Mouse (Mus musculus) brain, adult 10 weeks (tissue): ENCODE results near the gene D2hgdh. TPM values are rescaled to one million over a fixed set of nuclear protein-coding genes. Genes with fewer than 3 reads are reported as not detected.

Source experiments
- polyA plus RNA-seq: library from polyadenylated mRNA; stranded (reverse); fragments of 350-450 nt; fragmentation: Illumina TruSeq; extraction: RNeasy Lipid Tissue Mini Kit (QIAGEN cat#74804); gene quantifications from one replicate; pipeline ENCODE4 v1.2.3, GENCODE M21; 2015; ENCODE audit warnings: low read depth, low replicate concordance

The D2hgdh gene
- polyA plus RNA-seq, result 12.0 TPM

DNA sequence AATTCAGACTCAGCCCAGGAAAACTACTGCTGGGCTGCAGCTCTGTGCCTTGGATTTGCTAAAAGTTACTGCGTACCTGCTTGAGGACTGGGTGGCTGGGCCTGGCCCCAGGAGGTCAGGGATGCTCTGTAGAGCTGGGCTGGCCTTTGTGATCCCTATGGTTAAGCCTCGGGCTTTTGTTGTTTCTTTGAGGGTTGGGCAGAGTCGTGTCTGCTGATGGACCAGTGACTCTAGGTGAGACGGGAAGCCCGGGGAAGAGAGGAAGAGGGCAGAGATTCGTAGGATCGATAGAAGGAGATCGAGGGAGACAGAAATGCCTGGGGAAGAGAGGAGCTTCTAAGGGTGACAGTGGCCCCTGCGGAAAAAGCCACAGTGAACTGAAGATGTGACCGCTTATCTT, at the start of gene D2hgdh:
TSS of gene D2hgdh (plus strand) at position 301 of the 400 bp plus-strand sequence.

DNA sequence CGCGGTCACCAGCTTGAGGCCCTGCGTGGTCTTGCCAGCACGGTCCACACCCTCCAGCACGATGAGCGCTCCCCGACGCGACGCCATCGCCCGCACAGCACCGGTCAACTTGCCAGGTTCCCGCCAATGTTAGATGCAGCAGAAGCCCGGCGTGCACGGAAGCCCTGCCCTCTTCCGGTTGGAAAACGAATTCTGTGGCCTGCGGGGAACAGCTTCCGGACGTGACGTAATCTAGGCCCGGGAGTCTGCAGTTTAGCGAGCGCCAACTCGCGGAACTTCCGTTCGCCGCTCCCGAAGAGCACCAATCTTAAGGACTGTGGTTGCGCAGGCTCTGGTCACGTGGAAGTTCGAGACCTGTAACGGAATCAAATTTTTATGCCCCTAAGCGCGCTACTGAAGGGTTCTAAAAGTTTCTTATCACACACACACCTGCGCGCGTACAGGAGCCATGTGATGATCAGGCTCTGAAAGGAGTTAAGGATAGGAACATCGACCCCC, 22.9 kb upstream of the D2hgdh start, which contains the start of gene Dtymk:
TSS of gene Dtymk (minus strand) at position 194 of the 498 bp plus-strand sequence.

DNA sequence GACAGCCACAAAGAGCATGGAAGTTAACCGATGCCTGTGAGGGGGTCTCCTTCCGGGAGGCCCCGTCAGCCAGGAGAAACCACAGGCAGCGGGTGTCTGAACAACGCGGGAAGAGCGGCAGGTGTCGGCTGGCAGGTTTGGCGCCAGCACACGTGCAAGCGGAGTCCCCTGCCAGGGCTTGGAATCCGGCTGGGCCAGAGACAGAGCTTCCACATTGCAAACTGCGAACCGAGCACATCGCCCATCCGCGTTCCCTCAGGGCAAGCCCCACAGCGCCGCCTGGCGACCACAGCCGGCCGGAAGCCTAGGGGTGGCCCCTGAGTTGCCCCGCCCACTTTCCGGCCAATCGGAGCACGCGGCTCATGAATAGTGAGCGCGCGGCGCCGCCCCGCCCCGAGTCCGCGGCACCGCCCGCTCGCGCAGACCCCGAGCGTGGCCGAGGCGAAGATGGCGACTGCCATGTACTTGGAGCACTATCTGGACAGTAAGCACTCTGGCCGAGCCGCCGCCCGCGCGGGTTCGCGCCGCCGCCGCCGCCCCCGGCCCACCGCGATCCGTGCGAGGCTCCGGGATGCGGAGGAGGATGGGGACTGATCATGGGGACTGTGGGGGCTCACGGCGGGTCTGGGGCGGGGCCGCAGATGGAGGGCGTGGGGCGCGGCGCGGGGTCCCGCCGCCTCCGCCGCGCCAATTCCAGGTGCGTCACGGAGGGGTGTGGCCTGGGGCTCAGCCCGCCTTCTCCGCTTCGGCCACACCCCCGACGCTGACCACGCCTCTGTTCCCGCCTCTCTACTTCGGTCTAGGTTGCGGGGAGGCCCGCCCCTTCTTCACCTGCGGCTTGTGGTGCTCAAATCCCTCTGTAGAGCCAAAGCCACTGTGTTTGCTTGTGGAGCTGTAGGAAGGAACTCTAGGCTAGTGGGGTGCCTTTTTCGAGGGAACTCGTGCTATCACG, 20.9 kb upstream of the D2hgdh start, which contains the start of gene Ing5:
TSS of gene Ing5 (plus strand) at position 410 of the 952 bp plus-strand sequence.

DNA sequence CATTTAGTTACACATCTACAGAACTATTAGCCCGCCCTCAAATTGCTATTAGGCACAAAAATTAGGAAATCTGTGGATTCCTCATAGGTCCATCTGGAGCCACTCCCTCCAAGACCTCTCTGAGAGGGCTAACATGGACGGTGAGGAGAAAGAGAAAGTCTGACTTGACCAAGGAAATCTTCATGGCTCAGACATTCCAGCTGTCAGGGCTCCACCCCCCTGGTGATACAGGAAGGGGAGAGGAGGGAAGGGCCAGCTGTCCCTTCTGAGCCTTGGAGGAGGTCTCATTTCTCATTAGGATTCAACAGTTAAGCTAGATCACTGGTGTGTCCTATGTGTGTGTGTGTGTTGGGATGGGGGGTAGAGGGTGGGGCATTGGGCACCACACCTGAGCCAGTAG, 36.3 kb downstream of the D2hgdh start, which contains the start of gene Gal3st2:
TSS of gene Gal3st2 (plus strand) at position 259 of the 400 bp plus-strand sequence.

Other genes starting within 250 kb of the D2hgdh start
- gene Stk25, start 166.2 kb upstream of the D2hgdh start, polyA plus RNA-seq, result 382 TPM
- 74.7 TPM for gene Bok, start 139.2 kb upstream of the D2hgdh start, polyA plus RNA-seq
- gene Atg4b, start 73.4 kb upstream of the D2hgdh start, polyA plus RNA-seq, result 69.7 TPM
- 41.9 TPM for gene Thap4, start 70.0 kb upstream of the D2hgdh start, polyA plus RNA-seq
- gene Dtymk, start 23.0 kb upstream of the D2hgdh start, polyA plus RNA-seq, result 63.4 TPM
- 8.7 TPM for gene Ing5, start 20.9 kb upstream of the D2hgdh start, polyA plus RNA-seq
- not detected for gene Gal3st2, start 36.4 kb downstream of the D2hgdh start, polyA plus RNA-seq
- gene Gal3st2b, start 93.4 kb downstream of the D2hgdh start, polyA plus RNA-seq, result not detected
- not detected for gene Gal3st2c, start 165.6 kb downstream of the D2hgdh start, polyA plus RNA-seq
- 5.9 TPM for gene Neu4, start 195.5 kb downstream of the D2hgdh start, polyA plus RNA-seq
- not detected for gene Pdcd1, start 227.6 kb downstream of the D2hgdh start, polyA plus RNA-seq